Mouse (Mus musculus) forebrain, embryonic 14.5 days (tissue): Measurements from ENCODE around the gene Marcksl1. TPM values are rescaled to one million over a fixed set of nuclear protein-coding genes. Genes with fewer than 3 reads are reported as not detected.

Source experiments
- ATAC-seq: fragments of 200-750 bp; cut with Nextera tagmentation; 2 replicates; pipeline ENCODE4 v1.8.0; 2017; ENCODE audit warnings: mild to moderate bottlenecking, moderate library complexity
- DNase-seq: peaks from one replicate; pipeline ENCODE4 v3.0.0-alpha.2; 2015; ENCODE audit warnings: low spot score
- H3K27ac ChIP-seq: fragments of 300-500 bp; sonication (generic); 2 replicates; pipeline ENCODE4 v1.5.1; 2014; ENCODE audit warnings: low read depth, mild to moderate bottlenecking, control low read depth, low read length, moderate library complexity
- H3K27me3 ChIP-seq: fragments of 300-500 bp; sonication (generic); replicated peaks from 2 replicates; pipeline ENCODE4 v1.6.1; 2014; ENCODE audit warnings: low read length, control low read depth, mixed read lengths; ENCODE audit not compliant: control insufficient read depth, insufficient read depth
- H3K36me3 ChIP-seq: fragments of 300-500 bp; sonication (generic); 2 replicates; pipeline ENCODE4 v1.6.1; 2014; ENCODE audit warnings: low read length, control low read depth; ENCODE audit not compliant: control insufficient read depth, insufficient read depth
- H3K4me1 ChIP-seq: fragments of 300-500 bp; sonication (generic); 2 replicates; pipeline ENCODE4 v1.6.1; 2014; ENCODE audit warnings: antibody characterized with exemption, low read length, control low read depth; ENCODE audit not compliant: control insufficient read depth, insufficient read depth
- H3K4me2 ChIP-seq: fragments of 300-500 bp; sonication (generic); 2 replicates; pipeline ENCODE4 v1.6.1; 2014; ENCODE audit warnings: mild to moderate bottlenecking, control low read depth, low read length
- H3K4me3 ChIP-seq: fragments of 300-500 bp; sonication (generic); 2 replicates; pipeline ENCODE4 v1.5.1; 2014; ENCODE audit warnings: low read depth, low read length, control low read depth
- H3K9ac ChIP-seq: fragments of 300-500 bp; sonication (generic); 2 replicates; pipeline ENCODE4 v1.6.1; 2014; ENCODE audit warnings: mild to moderate bottlenecking, low read length, control low read depth, moderate library complexity
- H3K9me3 ChIP-seq: fragments of 300-500 bp; sonication (generic); replicated peaks from 2 replicates; pipeline ENCODE4 v1.6.1; 2016; ENCODE audit warnings: low read length, control low read depth, mixed read lengths; ENCODE audit not compliant: control insufficient read depth
- whole genome bisulfite sequencing: fragments of 180-500 bp; shearing (Covaris S2); extraction: QIAGEN DNeasy Blood & Tissue Kit; methylation state at CpG from one replicate; pipeline ENCODE4 v1.1.7; 2014; 5-methylcytosine and 5-hydroxymethylcytosine counted together
- polyA plus RNA-seq: library from polyadenylated mRNA; unstranded; fragments of >200 nt; fragmentation: Nextera tagmentation; extraction: Ambion mirVana; gene quantifications from 2 replicates; pipeline ENCODE4 v1.2.1, GENCODE M21; 2014

Gene Marcksl1
- polyA plus RNA-seq, 1 experiment from 2014 or later, result 1,632 TPM

DNA sequence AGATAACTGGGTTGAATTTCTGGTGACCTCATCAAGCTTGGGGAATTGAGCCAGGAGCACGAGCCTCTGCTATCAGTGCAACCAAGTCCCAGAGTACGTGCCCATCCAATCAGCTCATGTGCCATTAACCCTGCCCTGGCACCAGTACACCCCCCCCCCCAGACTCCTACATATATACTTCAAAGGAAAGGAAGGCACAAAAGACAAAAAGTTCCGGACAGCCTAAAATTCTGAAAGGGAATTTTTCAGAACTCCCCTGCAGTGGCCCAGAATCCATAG, 5.2 kb upstream of the Marcksl1 start:
- ATAC-seq (no peak), DNase-seq (no peak)
- Histone ChIP-seq H3K9ac (no peak overlapping the region), H3K27ac (no peak overlapping the region), H3K4me3 (no peak overlapping the region), H3K27me3 (no peaks in the 10 kb centered on the region), H3K36me3 (no peaks in the 10 kb centered on the region), H3K4me2 (no peak overlapping the region), H3K9me3 (no peaks in the 10 kb centered on the region), H3K4me1 (peaks cover 10% of the 10 kb centered on the region; the same call in 1 of the 2 replicates)
- WGBS, result 74% methylated on average over 3 of the region's 3 CpGs

DNA sequence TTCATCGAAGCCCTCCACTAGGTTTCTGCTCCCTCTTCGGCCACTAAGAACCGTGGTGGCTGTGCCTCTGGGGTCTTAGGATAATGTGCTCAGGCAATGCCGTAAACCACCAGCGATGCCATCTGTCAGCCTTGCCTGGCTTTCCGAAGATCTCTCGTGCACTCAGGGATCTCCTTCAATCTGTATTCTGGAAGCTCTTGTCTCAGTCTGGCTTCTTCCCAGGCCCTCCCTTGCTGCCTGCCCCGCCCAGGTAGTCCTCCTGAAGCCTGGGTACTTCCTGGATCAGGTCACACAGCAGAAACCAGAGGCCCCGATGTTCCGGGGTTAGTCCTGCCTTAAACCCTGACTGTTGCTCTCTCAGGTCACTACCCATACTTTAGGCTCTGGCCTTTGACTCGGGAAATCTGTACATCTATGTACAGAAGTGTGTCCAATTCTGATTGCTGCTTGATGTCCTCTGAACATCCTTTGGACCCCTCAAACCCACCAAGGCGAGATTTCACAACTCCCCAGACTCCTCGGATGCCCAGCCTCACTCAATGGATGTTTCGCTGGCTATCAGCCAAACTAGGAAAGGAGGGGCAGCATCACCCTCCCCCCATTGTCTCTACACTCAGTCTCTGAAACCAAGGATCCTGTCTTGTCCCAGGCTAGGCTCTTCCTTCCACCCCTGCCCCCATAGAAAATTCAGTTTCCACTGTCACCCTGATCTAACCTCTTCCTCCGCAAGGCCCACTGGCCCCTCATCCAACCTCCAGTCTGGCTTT, 4.4 kb upstream of the Marcksl1 start:
- Histone ChIP-seq H3K36me3 (no peaks in the 10 kb centered on the region), H3K4me2 (no peak overlapping the region), H3K4me3 (no peak overlapping the region), H3K9me3 (no peaks in the 10 kb centered on the region), H3K27ac (no peak overlapping the region), H3K27me3 (no peaks in the 10 kb centered on the region), H3K4me1 (peaks cover 10% of the 10 kb centered on the region; the same call in 1 of the 2 replicates), H3K9ac (no peak overlapping the region)
- DNase-seq (no peak), ATAC-seq (no peak)
- WGBS, result 58% methylated on average over 15 of the region's 15 CpGs

DNA sequence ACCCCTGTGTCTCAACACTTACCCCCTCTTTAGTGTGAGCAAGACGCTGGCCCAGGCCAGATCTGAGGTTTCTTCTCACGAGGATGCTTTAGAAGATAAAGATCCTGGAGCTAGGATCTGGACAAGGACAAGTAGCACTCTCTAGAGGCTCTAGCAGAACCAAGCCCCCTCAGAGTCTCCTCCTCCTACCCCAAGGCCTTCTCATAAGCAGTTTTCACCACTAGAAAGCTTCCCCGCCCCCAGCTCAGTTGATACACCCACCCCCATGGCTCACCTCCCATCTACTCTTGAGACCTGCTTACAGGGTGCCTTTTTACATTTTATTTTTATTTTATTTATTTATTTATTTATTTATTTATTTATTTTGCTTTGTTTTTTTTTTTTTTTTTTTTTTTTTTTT, 3.7 kb upstream of the Marcksl1 start:
- Histone ChIP-seq H3K9me3 (no peaks in the 10 kb centered on the region), H3K4me3 (no peak overlapping the region), H3K27me3 (no peaks in the 10 kb centered on the region), H3K9ac (no peak overlapping the region), H3K4me2 (no peak overlapping the region), H3K27ac (no peak overlapping the region), H3K36me3 (0 out of 2 replicates have a peak, but pooled peaks cover under 1% of the 10 kb centered on the region), H3K4me1 (peaks cover 10% of the 10 kb centered on the region; the same call in 1 of the 2 replicates)
- WGBS, result 71% methylated on average over 3 of the region's 3 CpGs
- ATAC-seq, result no peak
- no peak for DNase-seq

DNA sequence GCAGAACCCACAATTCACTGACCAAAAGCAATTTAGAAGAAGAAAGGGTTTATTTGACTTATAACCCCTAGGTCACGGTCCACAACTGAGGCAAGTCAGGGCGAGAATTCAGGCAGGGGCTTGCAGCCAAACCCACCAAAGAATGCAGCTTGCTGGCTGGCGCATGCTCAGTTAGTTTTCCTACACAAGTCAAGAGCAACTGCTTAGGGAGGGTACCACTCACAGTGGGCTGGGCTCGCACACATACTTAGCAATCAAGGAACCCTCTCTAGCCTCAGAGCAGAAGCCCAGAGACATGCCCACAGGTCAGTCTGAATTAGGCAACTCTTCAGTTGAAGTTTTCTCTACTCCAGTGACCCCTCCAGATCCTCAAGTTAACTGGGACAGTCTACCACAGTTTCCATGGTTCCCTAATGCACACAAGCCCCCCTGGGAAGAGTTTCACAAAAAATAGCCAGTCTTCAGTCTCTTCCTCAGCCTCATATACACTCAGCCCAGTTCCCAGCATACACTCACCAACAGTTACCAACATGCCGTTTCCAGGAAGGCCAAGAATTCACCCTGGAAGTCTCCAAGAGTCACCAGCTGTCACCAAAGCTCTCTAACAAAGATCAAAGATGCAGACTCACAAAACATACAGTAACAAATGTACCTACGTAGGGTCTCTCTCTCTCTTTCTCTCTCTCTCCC, 2.5 kb upstream of the Marcksl1 start:
- Histone ChIP-seq H3K4me1 (peaks cover 12% of the 10 kb centered on the region; the same call in 1 of the 2 replicates), H3K27ac (no peak overlapping the region)

DNA sequence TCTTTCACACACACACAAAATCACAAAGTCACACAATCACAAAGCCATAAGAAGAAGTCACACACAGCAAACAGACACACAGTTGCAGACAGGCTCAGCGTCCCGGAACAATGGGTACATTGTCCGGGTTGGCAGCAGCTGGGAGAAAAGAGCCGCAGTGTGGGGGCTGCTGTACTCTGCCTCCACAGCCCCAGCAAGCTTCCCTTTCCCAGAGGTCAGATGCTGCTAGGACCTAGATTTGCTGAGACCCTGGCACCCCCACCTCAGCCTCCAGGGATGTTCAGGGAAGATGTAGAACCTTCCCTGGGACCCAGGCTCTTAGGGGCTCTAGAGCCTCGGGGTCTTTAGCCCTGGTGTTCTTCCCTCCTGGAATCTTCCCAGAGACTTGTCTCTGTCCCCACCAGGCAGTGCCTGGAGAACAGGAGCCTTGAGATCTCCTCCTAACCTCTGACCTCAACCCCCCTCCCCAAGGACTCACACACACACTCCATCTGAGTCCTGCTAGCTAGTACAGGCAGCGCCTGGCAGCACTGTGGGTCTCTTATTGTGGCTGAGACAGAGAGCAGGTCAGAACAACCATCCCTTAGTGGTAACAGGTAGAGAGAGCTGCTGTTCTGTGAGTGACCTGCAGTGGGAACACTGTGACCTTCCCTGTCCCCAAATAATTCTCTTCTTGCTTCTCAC, 1.8 kb upstream of the Marcksl1 start:
- Histone ChIP-seq H3K4me1 (peaks cover 12% of the 10 kb centered on the region; the same call in 1 of the 2 replicates), H3K36me3 (peaks cover 18% of the 10 kb centered on the region), H3K27me3 (no peaks in the 10 kb centered on the region), H3K4me2 (no peak overlapping the region), H3K9ac (0 out of 2 replicates have a peak overlapping the region, but pooled peaks have one; percentile 5), H3K4me3 (no peak overlapping the region), H3K27ac (no peak overlapping the region), H3K9me3 (no peaks in the 10 kb centered on the region)
- DNase-seq, result no peak
- ATAC-seq, result no peak
- 12% methylated on average over 6 of the region's 6 CpGs for WGBS

More for the DNA sequence above, 2.5 kb upstream of the Marcksl1 start:
- no peaks in the 10 kb centered on the region for H3K9me3 ChIP-seq
- H3K9ac ChIP-seq, result no peak overlapping the region
- no peaks in the 10 kb centered on the region for H3K27me3 ChIP-seq
- no peak overlapping the region for H3K4me2 ChIP-seq
- peaks cover 12% of the 10 kb centered on the region for H3K36me3 ChIP-seq
- DNase-seq (no peak), ATAC-seq (no peak)
- WGBS, result 42% methylated on average over 6 of the region's 6 CpGs
- H3K4me3 ChIP-seq, result no peak overlapping the region

DNA sequence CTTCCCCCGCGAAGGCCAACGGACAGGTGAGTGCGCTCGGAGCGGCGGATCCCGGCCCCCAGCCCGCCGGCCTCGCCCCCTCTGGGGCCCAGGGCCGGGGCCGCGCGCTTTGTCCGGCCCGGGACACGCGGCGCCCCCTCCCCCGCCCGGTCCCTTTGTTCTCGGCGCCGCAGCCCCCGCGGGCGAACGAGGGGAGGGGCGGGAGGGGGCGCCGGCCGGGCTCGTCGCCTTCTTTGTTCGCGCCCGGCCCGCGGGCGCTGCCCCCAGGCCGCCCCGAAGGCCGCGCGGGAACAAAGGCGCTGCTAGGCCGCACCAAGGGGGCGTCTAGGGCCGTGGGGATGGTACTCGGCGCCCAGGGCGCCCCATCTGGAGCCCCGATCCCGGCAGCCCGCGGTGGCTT, 510 bp downstream of the Marcksl1 start:
- Histone ChIP-seq H3K4me3 (peak overlapping the region; percentile 100), H3K27ac (peak overlapping the region; percentile 98), H3K4me1 (peaks cover 12% of the 10 kb centered on the region; the same call in 1 of the 2 replicates), H3K9ac (peak overlapping the region; percentile 100), H3K4me2 (peak overlapping the region; percentile 72), H3K27me3 (no peaks in the 10 kb centered on the region), H3K9me3 (no peaks in the 10 kb centered on the region), H3K36me3 (peaks cover 41% of the 10 kb centered on the region)
- ATAC-seq (peak; percentile 52), DNase-seq (peak; percentile 39)
- 0% methylated on average over 12 of the region's 57 CpGs for WGBS

DNA sequence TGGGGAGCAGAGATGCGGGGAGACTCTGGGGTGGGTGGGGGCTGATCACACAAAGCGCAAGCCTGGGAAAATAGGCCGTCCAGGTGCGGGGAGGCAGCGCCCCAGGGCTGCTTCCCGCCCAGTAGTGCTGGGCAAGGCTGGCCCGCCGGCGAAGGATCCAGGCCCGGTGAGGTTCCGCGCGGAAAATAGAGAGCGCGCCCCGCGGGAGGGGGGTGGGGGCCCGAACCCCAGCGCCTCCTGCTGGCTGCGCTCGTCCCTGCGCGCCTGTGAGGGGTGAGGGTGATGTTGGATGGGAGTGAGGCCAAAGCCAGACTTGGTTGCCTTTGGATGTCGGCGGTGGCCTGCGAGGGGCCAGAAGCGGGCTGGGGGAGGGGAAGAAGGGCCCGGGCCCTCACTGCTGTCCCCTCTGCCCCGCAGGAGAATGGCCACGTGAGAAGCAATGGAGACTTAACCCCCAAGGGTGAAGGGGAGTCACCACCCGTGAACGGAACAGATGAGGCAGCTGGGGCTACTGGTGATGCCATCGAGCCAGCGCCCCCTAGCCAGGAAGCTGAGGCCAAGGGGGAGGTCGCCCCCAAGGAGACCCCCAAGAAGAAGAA, 1.0 kb downstream of the Marcksl1 start:
- peak; percentile 74 for DNase-seq
- ATAC-seq, result peak; percentile 65
- Histone ChIP-seq H3K27ac (peak overlapping the region; percentile 98), H3K36me3 (peaks cover 44% of the 10 kb centered on the region), H3K4me2 (peak overlapping the region; percentile 72), H3K4me1 (peaks cover 8% of the 10 kb centered on the region; the same call in 1 of the 2 replicates), H3K27me3 (no peaks in the 10 kb centered on the region), H3K4me3 (peak overlapping the region; percentile 100), H3K9me3 (no peaks in the 10 kb centered on the region), H3K9ac (peak overlapping the region; percentile 100)
- WGBS, result under 1% methylated on average over 28 of the region's 35 CpGs

DNA sequence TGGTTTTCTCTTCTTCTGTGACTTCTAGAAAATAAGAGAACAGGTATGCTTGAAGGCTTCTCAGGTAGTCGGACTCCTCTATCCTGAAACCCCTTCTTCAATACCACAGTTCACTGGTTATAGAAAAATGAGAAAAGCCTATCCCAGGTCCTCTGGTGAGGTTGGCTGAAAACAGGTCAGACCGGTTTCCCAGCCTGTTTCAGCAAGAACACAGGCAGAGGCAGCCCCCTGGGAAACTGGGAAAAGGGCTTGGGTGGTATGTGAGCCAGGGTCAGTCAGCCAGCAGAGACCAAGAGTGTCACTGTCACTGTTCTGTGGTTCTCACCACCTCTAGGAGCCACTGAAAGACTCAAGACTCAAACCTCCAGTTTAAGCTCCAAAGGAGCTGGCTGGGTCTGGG, 3.5 kb downstream of the Marcksl1 start:
- H3K27ac ChIP-seq, result no peak overlapping the region
- ATAC-seq (no peak), DNase-seq (no peak)
- no peak overlapping the region for H3K9ac ChIP-seq
- H3K4me1 ChIP-seq, result 0 out of 2 replicates have a peak, but pooled peaks cover 2% of the 10 kb centered on the region
- H3K9me3 ChIP-seq, result no peaks in the 10 kb centered on the region
- no peak overlapping the region for H3K4me2 ChIP-seq
- no peaks in the 10 kb centered on the region for H3K27me3 ChIP-seq
- no peak overlapping the region for H3K4me3 ChIP-seq
- 45% methylated on average over 2 of the region's 2 CpGs for whole genome bisulfite sequencing
- H3K36me3 ChIP-seq, result peaks cover 62% of the 10 kb centered on the region
